Mouse (Mus musculus) erythroblast, embryonic 14.5 days (primary cell): ENCODE data around the gene Pank4. TPM values are rescaled to one million over a fixed set of nuclear protein-coding genes. Genes with fewer than 3 reads are reported as not detected.

ENCODE experiments used
- H3K27me3 ChIP-seq: 2 replicates; pipeline ENCODE4 v1.6.1; 2012; ENCODE audit warnings: inconsistent platforms; ENCODE audit not compliant: control insufficient read depth
- H3K36me3 ChIP-seq: 2 replicates; pipeline ENCODE4 v1.6.1; 2012; ENCODE audit warnings: mild to moderate bottlenecking, inconsistent platforms; ENCODE audit not compliant: control insufficient read depth
- H3K4me1 ChIP-seq: 2 replicates; pipeline ENCODE4 v1.6.1; 2012; ENCODE audit warnings: inconsistent platforms; ENCODE audit not compliant: control insufficient read depth
- H3K4me3 ChIP-seq: replicated peaks from 2 replicates; pipeline ENCODE3; 2012; ENCODE audit warnings: moderate library complexity, mild to moderate bottlenecking, inconsistent platforms
- H3K9me3 ChIP-seq: 2 replicates; pipeline ENCODE4 v1.6.1; 2012; ENCODE audit warnings: low read length, inconsistent platforms, mixed read lengths; ENCODE audit not compliant: control insufficient read depth
- GATA1 ChIP-seq: IDR thresholded peaks from 2 replicates; pipeline ENCODE4 v1.6.1; 2012; ENCODE audit warnings: low read length, inconsistent platforms, mixed read lengths
- TAL1 ChIP-seq: IDR thresholded peaks from 3 replicates; pipeline ENCODE4 v1.6.1; 2012; ENCODE audit warnings: low read length, inconsistent platforms, mixed read lengths
- polyA plus RNA-seq: library from polyadenylated mRNA; stranded (reverse); fragments of >175 nt; gene quantifications from 2 replicates; pipeline ENCODE4 v1.2.3, GENCODE M21; 2012

Pank4 gene
- polyA plus RNA-seq, 1 experiment: 4.1 TPM

DNA sequence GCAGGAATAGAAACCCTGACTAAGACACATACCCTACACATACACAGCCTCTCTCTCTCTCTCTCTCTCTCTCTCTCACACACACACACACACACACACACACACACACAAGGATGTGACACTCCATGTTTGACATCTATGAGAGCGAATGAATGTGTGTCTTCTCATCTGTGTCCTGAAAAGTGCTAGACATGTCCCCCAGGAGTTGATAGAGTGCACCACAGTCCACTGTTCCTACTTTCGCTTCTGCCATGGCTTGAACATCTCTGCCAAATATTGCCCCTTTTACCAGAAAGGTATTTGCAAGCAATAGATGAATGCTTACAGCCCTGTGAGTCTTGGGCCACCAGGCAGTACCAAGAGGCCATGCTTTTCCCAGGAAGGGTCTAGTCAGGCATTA, 23.8 kb upstream of the Pank4 start:
- no peaks in the 10 kb centered on the region for H3K36me3 ChIP-seq
- H3K9me3 ChIP-seq: no peaks in the 10 kb centered on the region; the same call in 1 of the 2 replicates
- peaks cover 54% of the 10 kb centered on the region for H3K4me1 ChIP-seq
- TF ChIP-seq GATA1: no peak
- TF ChIP-seq TAL1: no peak
- no peak overlapping the region for H3K4me3 ChIP-seq
- H3K27me3 ChIP-seq: peaks cover 26% of the 10 kb centered on the region

DNA sequence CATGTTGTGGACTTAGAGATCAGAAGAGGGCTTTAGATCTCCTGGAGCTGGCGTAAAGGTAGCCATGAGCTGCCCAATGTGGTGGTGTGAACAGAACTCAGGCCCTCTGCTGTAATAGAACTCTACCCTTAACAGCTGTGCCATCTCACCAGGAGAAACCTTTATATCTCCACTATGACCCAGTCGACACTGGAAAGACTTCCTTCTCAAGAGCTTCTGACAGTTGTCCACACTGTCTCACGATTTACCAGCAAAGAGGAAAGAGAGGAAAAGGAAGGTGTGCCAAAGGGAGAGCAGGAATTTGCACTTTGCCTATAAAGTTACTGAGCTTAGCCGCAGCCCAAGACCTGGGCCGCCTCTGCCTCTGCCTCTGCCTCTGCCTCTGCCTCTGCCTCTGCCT, 22.1 kb upstream of the Pank4 start:
- H3K4me3 ChIP-seq: no peak overlapping the region
- H3K27me3 ChIP-seq: peaks cover 42% of the 10 kb centered on the region
- H3K9me3 ChIP-seq: no peaks in the 10 kb centered on the region; the same call in 1 of the 2 replicates

GRCm38 (mm10) chr4:154942632-154943322, 21.1 kb upstream of the Pank4 start:
- no peaks in the 10 kb centered on the region; the same call in 1 of the 2 replicates for H3K9me3 ChIP-seq
- peaks cover 46% of the 10 kb centered on the region for H3K27me3 ChIP-seq
- TF ChIP-seq TAL1: no peak
- TF ChIP-seq GATA1: no peak
- H3K36me3 ChIP-seq: no peaks in the 10 kb centered on the region
- H3K4me3 ChIP-seq: no peak overlapping the region
- H3K4me1 ChIP-seq: peaks cover 54% of the 10 kb centered on the region

More for the DNA sequence above, 22.1 kb upstream of the Pank4 start:
- TF ChIP-seq TAL1 (no peak), GATA1 (no peak)
- no peaks in the 10 kb centered on the region for H3K36me3 ChIP-seq
- H3K4me1 ChIP-seq: peaks cover 55% of the 10 kb centered on the region

- peaks cover 57% of the 10 kb centered on the region for H3K4me1 ChIP-seq
- TF ChIP-seq GATA1: no peak
- no peak for TF ChIP-seq TAL1
- H3K4me3 ChIP-seq: no peak overlapping the region
- H3K9me3 ChIP-seq: no peaks in the 10 kb centered on the region; the same call in 1 of the 2 replicates
- no peaks in the 10 kb centered on the region for H3K36me3 ChIP-seq
- H3K27me3 ChIP-seq: peaks cover 46% of the 10 kb centered on the region
These were observed 20.4 kb upstream of the Pank4 start for GRCm38 (mm10) chr4:154943323-154944039.

GRCm38 (mm10) chr4:154944121-154944590, 19.8 kb upstream of the Pank4 start:
- Histone ChIP-seq H3K27me3 (peaks cover 46% of the 10 kb centered on the region), H3K36me3 (no peaks in the 10 kb centered on the region), H3K9me3 (no peaks in the 10 kb centered on the region; the same call in 1 of the 2 replicates), H3K4me3 (peak overlapping the region; percentile 11), H3K4me1 (peaks cover 54% of the 10 kb centered on the region)
- TF ChIP-seq GATA1: no peak
- TF ChIP-seq TAL1: no peak

DNA sequence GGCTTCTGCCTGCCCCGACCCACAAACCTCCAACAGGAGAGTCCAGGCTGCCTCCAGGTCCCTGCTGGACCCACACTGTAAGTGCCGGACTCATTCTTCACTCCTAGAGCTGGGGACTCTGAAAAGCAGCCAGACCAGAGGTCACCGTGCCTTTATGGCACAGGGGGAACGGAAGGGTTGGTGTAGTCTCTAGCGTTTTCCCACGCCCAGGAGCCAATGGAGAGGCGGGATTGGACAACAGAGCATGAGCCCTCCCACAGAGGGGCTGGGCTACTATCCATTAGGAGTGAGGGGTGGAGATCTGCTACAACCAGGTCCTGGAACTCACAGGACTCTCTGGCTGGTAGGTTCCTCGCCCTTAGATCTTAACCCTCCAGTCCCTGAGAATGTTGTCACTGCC, 17.6 kb upstream of the Pank4 start:
- TF ChIP-seq GATA1 (no peak), TAL1 (no peak)
- Histone ChIP-seq H3K4me3 (no peak overlapping the region), H3K9me3 (no peaks in the 10 kb centered on the region; the same call in 1 of the 2 replicates), H3K27me3 (peaks cover 64% of the 10 kb centered on the region), H3K4me1 (peaks cover 42% of the 10 kb centered on the region), H3K36me3 (no peaks in the 10 kb centered on the region)

- Histone ChIP-seq H3K4me3 (no peak overlapping the region), H3K9me3 (peaks cover 3% of the 10 kb centered on the region; the same call in 1 of the 2 replicates), H3K27me3 (peaks cover 79% of the 10 kb centered on the region), H3K4me1 (peaks cover 29% of the 10 kb centered on the region), H3K36me3 (no peaks in the 10 kb centered on the region)
- no peak for TF ChIP-seq GATA1
- TF ChIP-seq TAL1: no peak
These were observed 15.6 kb upstream of the Pank4 start for GRCm38 (mm10) chr4:154948066-154948939.

GRCm38 (mm10) chr4:154948940-154949588, 14.9 kb upstream of the Pank4 start:
- H3K27me3 ChIP-seq: peaks cover 87% of the 10 kb centered on the region
- peaks cover 3% of the 10 kb centered on the region; the same call in 1 of the 2 replicates for H3K9me3 ChIP-seq
- TF ChIP-seq TAL1 (no peak), GATA1 (no peak)
- H3K4me3 ChIP-seq: no peak overlapping the region
- H3K36me3 ChIP-seq: no peaks in the 10 kb centered on the region
- H3K4me1 ChIP-seq: peaks cover 22% of the 10 kb centered on the region
